Mouse (Mus musculus): Measurements from ENCODE around the gene Shb. TPM values are rescaled to one million over a fixed set of nuclear protein-coding genes. Genes with fewer than 3 reads are reported as not detected.

Gene Shb
- polyA plus RNA-seq (2015; fragmentation: Nextera tagmentation; extraction: Ambion mirVana): 3.5 and 4.2 TPM in 2 replicates

- peak within 1 kb of the TSS; percentile 92 for H3K4me2 ChIP-seq (ENCODE audit: low read length)
- no peak within 1 kb of the TSS for H3K9ac ChIP-seq (ENCODE audit: low read depth, low read length)
- H3K4me1 ChIP-seq (ENCODE audit: control insufficient read depth, insufficient read depth, low read length): peaks cover 21% of the 10 kb centered on the region
- no peak within 1 kb of the TSS for H3K27ac ChIP-seq (ENCODE audit: low read length)
- no peaks in the 10 kb centered on the region for H3K9me3 ChIP-seq (replicated peaks; ENCODE audit: control insufficient read depth, low read length, poor library complexity, severe bottlenecking)
- H3K4me3 ChIP-seq (ENCODE audit: low read depth, low read length): peak within 1 kb of the TSS; percentile 82
- 18% methylated on average over 7 of the region's 7 CpGs for WGBS
- peaks cover 4% of the 10 kb centered on the region; the same call in 1 of the 2 replicates for H3K27me3 ChIP-seq (ENCODE audit: control insufficient read depth, insufficient read depth, low read depth, low read length)
- ATAC-seq: no peak
- no peaks in the 10 kb centered on the region for H3K36me3 ChIP-seq (ENCODE audit: control insufficient read depth, insufficient read depth, low read length)
These were observed at the start of gene Shb for GRCm38 (mm10) chr4:45532375-45532774. Gene Shb, minus strand, starts transcription at chr4:45532470.

GRCm38 (mm10) chr4:45581095-45581494 lies 48.8 kb upstream of the Shb start:
- Histone ChIP-seq H3K4me3 (ENCODE audit: low read depth, low read length) (no peak overlapping the region), H3K27me3 (ENCODE audit: control insufficient read depth, insufficient read depth, low read depth, low read length) (peaks cover 5% of the 10 kb centered on the region; the same call in 1 of the 2 replicates), H3K4me2 (ENCODE audit: low read length) (no peak overlapping the region), H3K9me3 (replicated peaks; ENCODE audit: control insufficient read depth, low read length, poor library complexity, severe bottlenecking) (no peaks in the 10 kb centered on the region), H3K9ac (ENCODE audit: low read depth, low read length) (no peak overlapping the region), H3K4me1 (ENCODE audit: control insufficient read depth, insufficient read depth, low read length) (peaks cover 13% of the 10 kb centered on the region), H3K27ac (ENCODE audit: low read length) (no peak overlapping the region), H3K36me3 (ENCODE audit: control insufficient read depth, insufficient read depth, low read length) (no peaks in the 10 kb centered on the region)
- WGBS: 90% methylated on average over 6 of the region's 6 CpGs
- no peak for ATAC-seq

- Histone ChIP-seq H3K27ac (ENCODE audit: low read length) (no peak overlapping the region), H3K9ac (ENCODE audit: low read depth, low read length) (no peak overlapping the region; the same call in 1 of the 2 replicates), H3K4me1 (ENCODE audit: control insufficient read depth, insufficient read depth, low read length) (peaks cover 11% of the 10 kb centered on the region), H3K4me2 (ENCODE audit: low read length) (no peak overlapping the region), H3K27me3 (ENCODE audit: control insufficient read depth, insufficient read depth, low read depth, low read length) (0 out of 2 replicates have a peak, but pooled peaks cover 3% of the 10 kb centered on the region), H3K4me3 (ENCODE audit: low read depth, low read length) (no peak overlapping the region), H3K9me3 (replicated peaks; ENCODE audit: control insufficient read depth, low read length, poor library complexity, severe bottlenecking) (no peaks in the 10 kb centered on the region), H3K36me3 (ENCODE audit: control insufficient read depth, insufficient read depth, low read length) (no peaks in the 10 kb centered on the region)
- 16% methylated on average over 21 of the region's 22 CpGs for WGBS
- no peak; the same call in 1 of the 2 replicates for ATAC-seq
These were observed 46.5 kb upstream of the Shb start for GRCm38 (mm10) chr4:45578554-45579370.

GRCm38 (mm10) chr4:45577631-45578030 lies 45.4 kb upstream of the Shb start:
- Histone ChIP-seq H3K36me3 (ENCODE audit: control insufficient read depth, insufficient read depth, low read length) (no peaks in the 10 kb centered on the region), H3K4me3 (ENCODE audit: low read depth, low read length) (no peak overlapping the region), H3K9ac (ENCODE audit: low read depth, low read length) (no peak overlapping the region), H3K4me2 (ENCODE audit: low read length) (peak overlapping the region; percentile 9; the same call in 1 of the 2 replicates), H3K27me3 (ENCODE audit: control insufficient read depth, insufficient read depth, low read depth, low read length) (no peaks in the 10 kb centered on the region), H3K27ac (ENCODE audit: low read length) (no peak overlapping the region), H3K9me3 (replicated peaks; ENCODE audit: control insufficient read depth, low read length, poor library complexity, severe bottlenecking) (no peaks in the 10 kb centered on the region), H3K4me1 (ENCODE audit: control insufficient read depth, insufficient read depth, low read length) (peaks cover 11% of the 10 kb centered on the region)
- WGBS: 32% methylated on average over 8 of the region's 8 CpGs
- no peak for ATAC-seq

GRCm38 (mm10) chr4:45574614-45575169 lies 42.4 kb upstream of the Shb start:
- H3K27ac ChIP-seq (ENCODE audit: low read length): no peak overlapping the region
- no peaks in the 10 kb centered on the region for H3K36me3 ChIP-seq (ENCODE audit: control insufficient read depth, insufficient read depth, low read length)
- no peak overlapping the region for H3K4me3 ChIP-seq (ENCODE audit: low read depth, low read length)
- H3K27me3 ChIP-seq (ENCODE audit: control insufficient read depth, insufficient read depth, low read depth, low read length): no peaks in the 10 kb centered on the region
- no peak; the same call in 1 of the 2 replicates for ATAC-seq
- H3K4me2 ChIP-seq (ENCODE audit: low read length): no peak overlapping the region
- H3K9ac ChIP-seq (ENCODE audit: low read depth, low read length): no peak overlapping the region
- WGBS: 60% methylated on average over 15 of the region's 15 CpGs
- peaks cover 11% of the 10 kb centered on the region for H3K4me1 ChIP-seq (ENCODE audit: control insufficient read depth, insufficient read depth, low read length)
- no peaks in the 10 kb centered on the region for H3K9me3 ChIP-seq (replicated peaks; ENCODE audit: control insufficient read depth, low read length, poor library complexity, severe bottlenecking)

- H3K9me3 ChIP-seq (replicated peaks; ENCODE audit: control insufficient read depth, low read length, poor library complexity, severe bottlenecking): no peaks in the 10 kb centered on the region
- no peaks in the 10 kb centered on the region for H3K36me3 ChIP-seq (ENCODE audit: control insufficient read depth, insufficient read depth, low read length)
- H3K4me1 ChIP-seq (ENCODE audit: control insufficient read depth, insufficient read depth, low read length): no peaks in the 10 kb centered on the region
- ATAC-seq: no peak
- no peak overlapping the region for H3K4me3 ChIP-seq (ENCODE audit: low read depth, low read length)
- no peak overlapping the region for H3K27ac ChIP-seq (ENCODE audit: low read length)
- H3K9ac ChIP-seq (ENCODE audit: low read depth, low read length): no peak overlapping the region
- 70% methylated on average over 5 of the region's 5 CpGs for WGBS
- H3K4me2 ChIP-seq (ENCODE audit: low read length): no peak overlapping the region
- no peaks in the 10 kb centered on the region for H3K27me3 ChIP-seq (ENCODE audit: control insufficient read depth, insufficient read depth, low read depth, low read length)
These were observed 37.3 kb upstream of the Shb start for GRCm38 (mm10) chr4:45569521-45569920.

GRCm38 (mm10) chr4:45558211-45558610 lies 25.9 kb upstream of the Shb start:
- Histone ChIP-seq H3K36me3 (ENCODE audit: control insufficient read depth, insufficient read depth, low read length) (no peaks in the 10 kb centered on the region), H3K4me1 (ENCODE audit: control insufficient read depth, insufficient read depth, low read length) (no peaks in the 10 kb centered on the region; the same call in 1 of the 2 replicates), H3K4me2 (ENCODE audit: low read length) (no peak overlapping the region), H3K27me3 (ENCODE audit: control insufficient read depth, insufficient read depth, low read depth, low read length) (no peaks in the 10 kb centered on the region), H3K9ac (ENCODE audit: low read depth, low read length) (no peak overlapping the region), H3K27ac (ENCODE audit: low read length) (no peak overlapping the region), H3K4me3 (ENCODE audit: low read depth, low read length) (no peak overlapping the region), H3K9me3 (replicated peaks; ENCODE audit: control insufficient read depth, low read length, poor library complexity, severe bottlenecking) (no peaks in the 10 kb centered on the region)
- WGBS: 84% methylated on average over 5 of the region's 5 CpGs
- ATAC-seq: no peak

GRCm38 (mm10) chr4:45552571-45552970 lies 20.3 kb upstream of the Shb start:
- 49% methylated on average over 4 of the region's 4 CpGs for WGBS
- no peak overlapping the region for H3K4me3 ChIP-seq (ENCODE audit: low read depth, low read length)
- no peaks in the 10 kb centered on the region for H3K9me3 ChIP-seq (replicated peaks; ENCODE audit: control insufficient read depth, low read length, poor library complexity, severe bottlenecking)

GRCm38 (mm10) chr4:45550970-45551369 lies 18.7 kb upstream of the Shb start:
- no peaks in the 10 kb centered on the region for H3K27me3 ChIP-seq (ENCODE audit: control insufficient read depth, insufficient read depth, low read depth, low read length)
- ATAC-seq: no peak
- H3K9me3 ChIP-seq (replicated peaks; ENCODE audit: control insufficient read depth, low read length, poor library complexity, severe bottlenecking): no peaks in the 10 kb centered on the region
- H3K9ac ChIP-seq (ENCODE audit: low read depth, low read length): no peak overlapping the region
- no peak overlapping the region for H3K27ac ChIP-seq (ENCODE audit: low read length)
- H3K4me3 ChIP-seq (ENCODE audit: low read depth, low read length): no peak overlapping the region
- no peaks in the 10 kb centered on the region for H3K4me1 ChIP-seq (ENCODE audit: control insufficient read depth, insufficient read depth, low read length)
- H3K4me2 ChIP-seq (ENCODE audit: low read length): no peak overlapping the region
- H3K36me3 ChIP-seq (ENCODE audit: control insufficient read depth, insufficient read depth, low read length): no peaks in the 10 kb centered on the region
- 22% methylated on average over 2 of the region's 2 CpGs for WGBS

More at GRCm38 (mm10) chr4:45552571-45552970, 20.3 kb upstream of the Shb start:
- Histone ChIP-seq H3K36me3 (ENCODE audit: control insufficient read depth, insufficient read depth, low read length) (no peaks in the 10 kb centered on the region), H3K9ac (ENCODE audit: low read depth, low read length) (no peak overlapping the region), H3K27me3 (ENCODE audit: control insufficient read depth, insufficient read depth, low read depth, low read length) (no peaks in the 10 kb centered on the region), H3K27ac (ENCODE audit: low read length) (no peak overlapping the region), H3K4me2 (ENCODE audit: low read length) (no peak overlapping the region), H3K4me1 (ENCODE audit: control insufficient read depth, insufficient read depth, low read length) (no peaks in the 10 kb centered on the region)
- ATAC-seq: no peak
